Mouse (Mus musculus) neural tube, embryonic 14.5 days (tissue): ENCODE measurements around the gene Scand1. TPM values are rescaled to one million over a fixed set of nuclear protein-coding genes. Genes with fewer than 3 reads are reported as not detected.

Experiments
- ATAC-seq: fragments of 200-750 bp; cut with Nextera tagmentation; 2 replicates; pipeline ENCODE4 v1.8.0; 2017; ENCODE audit warnings: low read depth, mild to moderate bottlenecking, moderate TSS enrichment, moderate library complexity
- H3K27ac ChIP-seq: fragments of 300-500 bp; sonication (generic); 2 replicates; pipeline ENCODE4 v1.5.1; 2014; ENCODE audit warnings: low read depth, mild to moderate bottlenecking, control low read depth, low read length, moderate library complexity, mixed read lengths
- H3K27me3 ChIP-seq: fragments of 300-500 bp; sonication (generic); 2 replicates; pipeline ENCODE4 v1.6.1; 2014; ENCODE audit warnings: low read length; ENCODE audit not compliant: control insufficient read depth, insufficient read depth
- H3K36me3 ChIP-seq: fragments of 300-500 bp; sonication (generic); 2 replicates; pipeline ENCODE4 v1.6.1; 2014; ENCODE audit warnings: low read length, mixed read lengths; ENCODE audit not compliant: control insufficient read depth, insufficient read depth
- H3K4me1 ChIP-seq: fragments of 300-500 bp; sonication (generic); 2 replicates; pipeline ENCODE4 v1.6.1; 2014; ENCODE audit warnings: low read length; ENCODE audit not compliant: control insufficient read depth, insufficient read depth
- H3K4me2 ChIP-seq: fragments of 300-500 bp; sonication (generic); 2 replicates; pipeline ENCODE4 v1.6.1; 2014; ENCODE audit warnings: mild to moderate bottlenecking, low read depth, low read length, control low read depth
- H3K4me3 ChIP-seq: fragments of 300-500 bp; sonication (generic); 2 replicates; pipeline ENCODE4 v1.5.1; 2014; ENCODE audit warnings: low read depth, low read length, control low read depth, mixed read lengths
- H3K9ac ChIP-seq: fragments of 300-500 bp; sonication (generic); replicated peaks from 2 replicates; pipeline ENCODE4 v1.6.1; 2014; ENCODE audit warnings: low read depth, mild to moderate bottlenecking, control low read depth, low read length, mixed read lengths
- H3K9me3 ChIP-seq: fragments of 300-500 bp; sonication (generic); 2 replicates; pipeline ENCODE4 v1.6.1; 2016; ENCODE audit warnings: low read length; ENCODE audit not compliant: control insufficient read depth
- WGBS: fragments of 180-500 bp; shearing (Covaris S2); extraction: QIAGEN DNeasy Blood & Tissue Kit; methylation state at CpG from one replicate; pipeline ENCODE4 v1.1.7; 2014; 5-methylcytosine and 5-hydroxymethylcytosine counted together
- polyA plus RNA-seq: library from polyadenylated mRNA; unstranded; fragments of >200 nt; fragmentation: Nextera tagmentation; extraction: Ambion mirVana; gene quantifications from 2 replicates; pipeline ENCODE4 v1.2.1, GENCODE M21; 2014

Gene Scand1
- 98.0 and 98.8 TPM in 2 replicates for polyA plus RNA-seq

- H3K27ac ChIP-seq, result peak within 1 kb of the TSS; percentile 93
- H3K36me3 ChIP-seq, result no peaks in the 10 kb centered on the region
- H3K9ac ChIP-seq, result peak within 1 kb of the TSS; percentile 94
- no peaks in the 10 kb centered on the region for H3K9me3 ChIP-seq
- no peaks in the 10 kb centered on the region for H3K27me3 ChIP-seq
- peak within 1 kb of the TSS; percentile 91 for H3K4me2 ChIP-seq
- H3K4me1 ChIP-seq, result 0 out of 2 replicates have a peak, but pooled peaks cover 2% of the 10 kb centered on the region
- WGBS, result under 1% methylated on average over 46 of the region's 49 CpGs
- H3K4me3 ChIP-seq, result peak within 1 kb of the TSS; percentile 96
- peak; percentile 94 for ATAC-seq
Observed at GRCm38 (mm10) chr2:156312297-156312897, at the start of gene Scand1, which contains the start of gene Cnbd2. Gene Scand1 (minus strand): TSS chr2:156312704. Gene Cnbd2 (plus strand): TSS chr2:156312299.

GRCm38 (mm10) chr2:156356031-156356430, 43.5 kb upstream of the Scand1 start:
- 37% methylated on average over 7 of the region's 7 CpGs for WGBS
- Histone ChIP-seq H3K27ac (no peak overlapping the region), H3K4me2 (no peak overlapping the region), H3K4me3 (no peak overlapping the region), H3K36me3 (no peaks in the 10 kb centered on the region), H3K4me1 (no peaks in the 10 kb centered on the region; the same call in 1 of the 2 replicates), H3K27me3 (no peaks in the 10 kb centered on the region), H3K9me3 (no peaks in the 10 kb centered on the region), H3K9ac (no peak overlapping the region)
- no peak for ATAC-seq

GRCm38 (mm10) chr2:156353265-156353692, 40.8 kb upstream of the Scand1 start:
- no peaks in the 10 kb centered on the region for H3K27me3 ChIP-seq
- no peak overlapping the region for H3K4me2 ChIP-seq
- H3K36me3 ChIP-seq, result no peaks in the 10 kb centered on the region
- no peak overlapping the region for H3K9ac ChIP-seq
- 0 out of 2 replicates have a peak overlapping the region, but pooled peaks have one; percentile 40 for H3K27ac ChIP-seq
- H3K9me3 ChIP-seq, result no peaks in the 10 kb centered on the region
- 39% methylated on average over 7 of the region's 7 CpGs for WGBS
- H3K4me1 ChIP-seq, result no peaks in the 10 kb centered on the region; the same call in 1 of the 2 replicates
- no peak overlapping the region for H3K4me3 ChIP-seq
- ATAC-seq, result no peak

- Histone ChIP-seq H3K9me3 (no peaks in the 10 kb centered on the region), H3K4me2 (no peak overlapping the region), H3K36me3 (no peaks in the 10 kb centered on the region), H3K27me3 (no peaks in the 10 kb centered on the region), H3K4me3 (no peak overlapping the region), H3K4me1 (no peaks in the 10 kb centered on the region; the same call in 1 of the 2 replicates), H3K27ac (0 out of 2 replicates have a peak overlapping the region, but pooled peaks have one; percentile 40), H3K9ac (no peak overlapping the region)
- WGBS, result 83% methylated on average over 8 of the region's 8 CpGs
- no peak for ATAC-seq
Observed at GRCm38 (mm10) chr2:156352413-156353165, 40.1 kb upstream of the Scand1 start.

- no peak overlapping the region for H3K27ac ChIP-seq
- 81% methylated on average over 7 of the region's 7 CpGs for WGBS
- H3K4me3 ChIP-seq, result no peak overlapping the region
- H3K9me3 ChIP-seq, result no peaks in the 10 kb centered on the region
- no peak overlapping the region for H3K4me2 ChIP-seq
- no peak for ATAC-seq
- H3K9ac ChIP-seq, result no peak overlapping the region
- H3K27me3 ChIP-seq, result no peaks in the 10 kb centered on the region
- H3K4me1 ChIP-seq, result no peaks in the 10 kb centered on the region; the same call in 1 of the 2 replicates
- H3K36me3 ChIP-seq, result no peaks in the 10 kb centered on the region
Observed at GRCm38 (mm10) chr2:156351243-156351642, 38.7 kb upstream of the Scand1 start.

- no peak overlapping the region for H3K4me3 ChIP-seq
- no peaks in the 10 kb centered on the region; the same call in 1 of the 2 replicates for H3K4me1 ChIP-seq
- H3K4me2 ChIP-seq, result no peak overlapping the region
- H3K9ac ChIP-seq, result no peak overlapping the region
- H3K27ac ChIP-seq, result no peak overlapping the region
- no peak for ATAC-seq
- H3K9me3 ChIP-seq, result no peaks in the 10 kb centered on the region
- H3K27me3 ChIP-seq, result no peaks in the 10 kb centered on the region
- no peaks in the 10 kb centered on the region for H3K36me3 ChIP-seq
- WGBS, result 84% methylated on average over 4 of the region's 4 CpGs
Observed at GRCm38 (mm10) chr2:156349286-156349848, 36.9 kb upstream of the Scand1 start.

GRCm38 (mm10) chr2:156348812-156349211, 36.3 kb upstream of the Scand1 start:
- H3K27ac ChIP-seq, result no peak overlapping the region
- no peak for ATAC-seq
- no peak overlapping the region for H3K4me2 ChIP-seq
- no peak overlapping the region for H3K4me3 ChIP-seq
- H3K27me3 ChIP-seq, result no peaks in the 10 kb centered on the region
- no peaks in the 10 kb centered on the region; the same call in 1 of the 2 replicates for H3K4me1 ChIP-seq
- 85% methylated on average over 4 of the region's 4 CpGs for WGBS
- H3K9ac ChIP-seq, result no peak overlapping the region
- no peaks in the 10 kb centered on the region for H3K36me3 ChIP-seq
- H3K9me3 ChIP-seq, result no peaks in the 10 kb centered on the region

- H3K4me1 ChIP-seq, result no peaks in the 10 kb centered on the region
- no peak overlapping the region for H3K4me3 ChIP-seq
- H3K27me3 ChIP-seq, result no peaks in the 10 kb centered on the region
- 68% methylated on average over 12 of the region's 12 CpGs for WGBS
- H3K27ac ChIP-seq, result no peak overlapping the region
- H3K36me3 ChIP-seq, result no peaks in the 10 kb centered on the region
- no peaks in the 10 kb centered on the region for H3K9me3 ChIP-seq
- no peak for ATAC-seq
- no peak overlapping the region for H3K4me2 ChIP-seq
- H3K9ac ChIP-seq, result no peak overlapping the region
Observed at GRCm38 (mm10) chr2:156344775-156345532, 32.5 kb upstream of the Scand1 start.
